Mouse (Mus musculus): Measurements from ENCODE around the gene Cplx2. TPM values are rescaled to one million over a fixed set of nuclear protein-coding genes. Genes with fewer than 3 reads are reported as not detected.

Cplx2 gene
- polyA plus RNA-seq, 1 experiment from 2014 or later, result 11.2 TPM

GRCm38 (mm10) chr13:54357420-54357819 is 13.7 kb upstream of the Cplx2 start:
- Histone ChIP-seq H3K4me1 (ENCODE audit: control insufficient read depth, insufficient read depth, low read length) (no peaks in the 10 kb centered on the region), H3K9me3 (ENCODE audit: control insufficient read depth, low read length) (no peaks in the 10 kb centered on the region), H3K4me3 (ENCODE audit: low read depth, low read length) (no peak overlapping the region), H3K4me2 (ENCODE audit: low read depth) (no peak overlapping the region), H3K36me3 (ENCODE audit: control insufficient read depth, insufficient read depth, low read length) (no peaks in the 10 kb centered on the region), H3K27me3 (ENCODE audit: control insufficient read depth, insufficient read depth, low read length) (no peaks in the 10 kb centered on the region), H3K27ac (ENCODE audit: low read depth, low read length) (no peak overlapping the region), H3K9ac (ENCODE audit: low read length) (no peak overlapping the region)
- whole genome bisulfite sequencing, result 86% methylated on average over 4 of the region's 4 CpGs
- ATAC-seq (ENCODE audit: insufficient read depth, low FRiP score, low TSS enrichment), result no peak
- no peak for DNase-seq (ENCODE audit: low spot score)

- H3K27ac ChIP-seq (ENCODE audit: low read depth, low read length), result no peak overlapping the region
- 90% methylated on average over 6 of the region's 6 CpGs for WGBS
Observed at GRCm38 (mm10) chr13:54359181-54359580, 12.0 kb upstream of the Cplx2 start.

GRCm38 (mm10) chr13:54364686-54365085 is 6.5 kb upstream of the Cplx2 start:
- WGBS, result 82% methylated on average over 7 of the region's 7 CpGs
- no peak for ATAC-seq (ENCODE audit: insufficient read depth, low FRiP score, low TSS enrichment)

More at GRCm38 (mm10) chr13:54359181-54359580, 12.0 kb upstream of the Cplx2 start:
- no peak for DNase-seq (ENCODE audit: low spot score)
- no peaks in the 10 kb centered on the region for H3K36me3 ChIP-seq (ENCODE audit: control insufficient read depth, insufficient read depth, low read length)
- H3K9ac ChIP-seq (ENCODE audit: low read length), result no peak overlapping the region
- H3K4me3 ChIP-seq (ENCODE audit: low read depth, low read length), result no peak overlapping the region
- H3K27me3 ChIP-seq (ENCODE audit: control insufficient read depth, insufficient read depth, low read length), result no peaks in the 10 kb centered on the region
- no peaks in the 10 kb centered on the region for H3K9me3 ChIP-seq (ENCODE audit: control insufficient read depth, low read length)
- H3K4me2 ChIP-seq (ENCODE audit: low read depth), result no peak overlapping the region
- no peaks in the 10 kb centered on the region for H3K4me1 ChIP-seq (ENCODE audit: control insufficient read depth, insufficient read depth, low read length)
- ATAC-seq (ENCODE audit: insufficient read depth, low FRiP score, low TSS enrichment), result no peak

GRCm38 (mm10) chr13:54367758-54368157 is 3.4 kb upstream of the Cplx2 start:
- no peak for ATAC-seq (ENCODE audit: insufficient read depth, low FRiP score, low TSS enrichment)
- peaks cover 5% of the 10 kb centered on the region for H3K27me3 ChIP-seq (ENCODE audit: control insufficient read depth, insufficient read depth, low read length)
- no peak overlapping the region for H3K4me2 ChIP-seq (ENCODE audit: low read depth)
- no peak overlapping the region for H3K9ac ChIP-seq (ENCODE audit: low read length)
- H3K9me3 ChIP-seq (ENCODE audit: control insufficient read depth, low read length), result no peaks in the 10 kb centered on the region
- 89% methylated on average over 6 of the region's 6 CpGs for WGBS
- H3K4me1 ChIP-seq (ENCODE audit: control insufficient read depth, insufficient read depth, low read length), result peaks cover 7% of the 10 kb centered on the region; the same call in 1 of the 2 replicates
- no peak for DNase-seq (ENCODE audit: low spot score)
- no peak overlapping the region for H3K4me3 ChIP-seq (ENCODE audit: low read depth, low read length)
- H3K27ac ChIP-seq (ENCODE audit: low read depth, low read length), result no peak overlapping the region
- no peaks in the 10 kb centered on the region for H3K36me3 ChIP-seq (ENCODE audit: control insufficient read depth, insufficient read depth, low read length)

More at GRCm38 (mm10) chr13:54364686-54365085, 6.5 kb upstream of the Cplx2 start:
- DNase-seq (ENCODE audit: low spot score), result no peak
- Histone ChIP-seq H3K27me3 (ENCODE audit: control insufficient read depth, insufficient read depth, low read length) (no peaks in the 10 kb centered on the region), H3K4me3 (ENCODE audit: low read depth, low read length) (no peak overlapping the region), H3K36me3 (ENCODE audit: control insufficient read depth, insufficient read depth, low read length) (no peaks in the 10 kb centered on the region), H3K9ac (ENCODE audit: low read length) (no peak overlapping the region), H3K4me2 (ENCODE audit: low read depth) (no peak overlapping the region), H3K27ac (ENCODE audit: low read depth, low read length) (no peak overlapping the region), H3K4me1 (ENCODE audit: control insufficient read depth, insufficient read depth, low read length) (no peaks in the 10 kb centered on the region), H3K9me3 (ENCODE audit: control insufficient read depth, low read length) (no peaks in the 10 kb centered on the region)

GRCm38 (mm10) chr13:54368181-54368580 is 3.0 kb upstream of the Cplx2 start:
- H3K27me3 ChIP-seq (ENCODE audit: control insufficient read depth, insufficient read depth, low read length), result peaks cover 5% of the 10 kb centered on the region
- 87% methylated on average over 9 of the region's 9 CpGs for WGBS
- H3K9me3 ChIP-seq (ENCODE audit: control insufficient read depth, low read length), result no peaks in the 10 kb centered on the region
- no peaks in the 10 kb centered on the region for H3K36me3 ChIP-seq (ENCODE audit: control insufficient read depth, insufficient read depth, low read length)
- no peak for DNase-seq (ENCODE audit: low spot score)
- H3K9ac ChIP-seq (ENCODE audit: low read length), result no peak overlapping the region
- H3K4me1 ChIP-seq (ENCODE audit: control insufficient read depth, insufficient read depth, low read length), result peaks cover 7% of the 10 kb centered on the region; the same call in 1 of the 2 replicates
- H3K4me3 ChIP-seq (ENCODE audit: low read depth, low read length), result no peak overlapping the region
- H3K4me2 ChIP-seq (ENCODE audit: low read depth), result no peak overlapping the region
- no peak for ATAC-seq (ENCODE audit: insufficient read depth, low FRiP score, low TSS enrichment)
- no peak overlapping the region for H3K27ac ChIP-seq (ENCODE audit: low read depth, low read length)

- DNase-seq (ENCODE audit: low spot score), result peak; percentile 90
- peak overlapping the region; percentile 39 for H3K4me3 ChIP-seq (ENCODE audit: low read depth, low read length)
- no peaks in the 10 kb centered on the region for H3K9me3 ChIP-seq (ENCODE audit: control insufficient read depth, low read length)
- peaks cover 7% of the 10 kb centered on the region; the same call in 1 of the 2 replicates for H3K4me1 ChIP-seq (ENCODE audit: control insufficient read depth, insufficient read depth, low read length)
- H3K27me3 ChIP-seq (ENCODE audit: control insufficient read depth, insufficient read depth, low read length), result peaks cover 5% of the 10 kb centered on the region
- under 1% methylated on average over 58 of the region's 59 CpGs for WGBS
- H3K36me3 ChIP-seq (ENCODE audit: control insufficient read depth, insufficient read depth, low read length), result no peaks in the 10 kb centered on the region
- peak; percentile 72 for ATAC-seq (ENCODE audit: insufficient read depth, low FRiP score, low TSS enrichment)
- H3K9ac ChIP-seq (ENCODE audit: low read length), result peak overlapping the region; percentile 19
- peak overlapping the region; percentile 65 for H3K4me2 ChIP-seq (ENCODE audit: low read depth)
- no peak overlapping the region for H3K27ac ChIP-seq (ENCODE audit: low read depth, low read length)
Observed at GRCm38 (mm10) chr13:54371387-54372330, 510 bp downstream of the Cplx2 start.

GRCm38 (mm10) chr13:54372665-54373064 is 1.5 kb downstream of the Cplx2 start:
- Histone ChIP-seq H3K4me3 (ENCODE audit: low read depth, low read length) (peak overlapping the region; percentile 39), H3K27ac (ENCODE audit: low read depth, low read length) (no peak overlapping the region), H3K4me2 (ENCODE audit: low read depth) (peak overlapping the region; percentile 65)

GRCm38 (mm10) chr13:54374106-54374706 is 3.1 kb downstream of the Cplx2 start:
- DNase-seq (ENCODE audit: low spot score) (no peak), ATAC-seq (ENCODE audit: insufficient read depth, low FRiP score, low TSS enrichment) (no peak)
- H3K4me1 ChIP-seq (ENCODE audit: control insufficient read depth, insufficient read depth, low read length), result peaks cover 7% of the 10 kb centered on the region; the same call in 1 of the 2 replicates
- H3K9ac ChIP-seq (ENCODE audit: low read length), result no peak overlapping the region
- no peak overlapping the region for H3K4me2 ChIP-seq (ENCODE audit: low read depth)
- 51% methylated on average over 9 of the region's 9 CpGs for WGBS
- no peaks in the 10 kb centered on the region for H3K36me3 ChIP-seq (ENCODE audit: control insufficient read depth, insufficient read depth, low read length)
- no peak overlapping the region for H3K4me3 ChIP-seq (ENCODE audit: low read depth, low read length)
- H3K27me3 ChIP-seq (ENCODE audit: control insufficient read depth, insufficient read depth, low read length), result peaks cover 5% of the 10 kb centered on the region
- no peaks in the 10 kb centered on the region for H3K9me3 ChIP-seq (ENCODE audit: control insufficient read depth, low read length)
- H3K27ac ChIP-seq (ENCODE audit: low read depth, low read length), result no peak overlapping the region

More at GRCm38 (mm10) chr13:54372665-54373064, 1.5 kb downstream of the Cplx2 start:
- peak; percentile 54; the same call in 1 of the 2 replicates for ATAC-seq (ENCODE audit: insufficient read depth, low FRiP score, low TSS enrichment)
- Histone ChIP-seq H3K9ac (ENCODE audit: low read length) (no peak overlapping the region), H3K4me1 (ENCODE audit: control insufficient read depth, insufficient read depth, low read length) (peaks cover 7% of the 10 kb centered on the region; the same call in 1 of the 2 replicates), H3K36me3 (ENCODE audit: control insufficient read depth, insufficient read depth, low read length) (no peaks in the 10 kb centered on the region), H3K27me3 (ENCODE audit: control insufficient read depth, insufficient read depth, low read length) (peaks cover 5% of the 10 kb centered on the region), H3K9me3 (ENCODE audit: control insufficient read depth, low read length) (no peaks in the 10 kb centered on the region)
- peak; percentile 84 for DNase-seq (ENCODE audit: low spot score)
- WGBS, result 3% methylated on average over 15 of the region's 16 CpGs
